Mouse (Mus musculus) kidney, adult 18-20 months (tissue): Measurements from ENCODE around the gene Asb8.

Experiments used
- DNase-seq: peaks from one replicate; pipeline ENCODE4 v3.0.0; 2021

The Asb8 gene

GRCm38 (mm10) chr15:98114852-98115778 lies 50.3 kb downstream of the Asb8 start:
- DNase-seq = no peak

DNA sequence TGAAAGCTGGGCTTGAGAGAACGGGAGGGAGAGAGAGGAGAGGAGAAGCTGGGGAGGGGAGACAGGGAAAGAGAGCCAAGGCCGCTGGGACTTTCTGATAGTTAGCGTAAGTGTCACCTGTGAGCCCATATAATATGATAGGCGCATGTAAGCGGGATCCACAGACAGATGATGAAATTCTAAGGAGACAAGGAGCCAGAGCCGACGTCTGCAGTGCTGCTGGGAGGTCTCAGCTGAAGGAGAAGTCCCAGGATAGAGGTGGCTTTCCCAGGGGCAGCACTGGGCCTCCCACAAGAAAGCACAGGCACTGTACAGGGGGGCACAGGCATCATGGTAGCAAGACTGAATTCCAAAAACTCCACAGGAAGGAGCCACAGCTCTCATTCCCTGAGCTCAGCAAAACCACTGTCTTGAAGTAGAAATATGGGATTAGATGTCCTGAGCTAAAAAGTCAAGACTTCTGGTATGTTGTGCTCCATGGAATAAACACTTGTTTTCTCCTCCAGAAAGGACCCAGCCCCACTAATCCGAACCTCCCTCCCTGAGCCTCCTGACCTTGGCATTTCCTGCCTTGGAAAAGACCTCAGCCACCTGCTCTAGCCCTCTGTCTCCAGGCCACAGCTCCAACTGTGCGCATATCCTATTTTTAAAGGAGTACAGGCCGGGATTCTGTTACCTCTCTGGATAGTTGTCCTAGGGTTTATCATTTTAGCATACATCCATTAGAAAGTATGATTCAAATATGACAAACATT lies 51.1 kb downstream of the Asb8 start:
- DNase-seq = no peak

- DNase-seq = peak; percentile 6
Observed at GRCm38 (mm10) chr15:98111791-98112190, 53.6 kb downstream of the Asb8 start.

GRCm38 (mm10) chr15:98108297-98109152 lies 56.9 kb downstream of the Asb8 start:
- DNase-seq = peak; percentile 86

DNA sequence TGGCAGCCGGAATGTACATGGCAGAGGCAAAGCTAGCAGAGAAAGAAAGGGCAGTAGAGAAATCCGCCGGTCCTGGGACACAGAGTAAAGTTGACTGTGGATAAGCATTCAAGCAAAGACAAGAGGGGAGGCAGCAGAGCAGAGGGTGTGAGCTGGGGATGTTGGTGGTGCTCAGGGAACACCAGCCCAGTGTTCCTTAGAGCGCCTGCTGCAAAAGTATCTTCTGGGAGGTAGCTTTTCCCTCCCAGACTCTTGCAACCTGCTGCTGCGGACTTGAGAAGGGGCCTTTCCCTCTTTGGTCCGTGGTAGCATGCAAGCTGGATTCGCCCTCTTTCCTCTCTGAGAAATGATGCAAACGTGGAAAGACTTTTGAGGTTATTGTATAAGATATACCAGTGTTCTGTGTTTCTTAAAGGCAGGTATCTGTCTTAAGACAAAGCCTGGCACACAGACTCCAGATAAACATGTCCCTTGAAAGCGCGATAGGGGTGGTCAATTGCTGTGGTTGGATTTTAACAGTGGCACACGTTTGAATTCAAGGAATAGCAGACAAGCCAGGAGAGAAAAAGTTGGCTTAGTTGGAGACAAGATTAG lies 57.6 kb downstream of the Asb8 start:
- no peak for DNase-seq

- DNase-seq = no peak
Observed at GRCm38 (mm10) chr15:98107230-98107629, 58.2 kb downstream of the Asb8 start.

GRCm38 (mm10) chr15:98106506-98106905 lies 58.9 kb downstream of the Asb8 start:
- no peak for DNase-seq

DNA sequence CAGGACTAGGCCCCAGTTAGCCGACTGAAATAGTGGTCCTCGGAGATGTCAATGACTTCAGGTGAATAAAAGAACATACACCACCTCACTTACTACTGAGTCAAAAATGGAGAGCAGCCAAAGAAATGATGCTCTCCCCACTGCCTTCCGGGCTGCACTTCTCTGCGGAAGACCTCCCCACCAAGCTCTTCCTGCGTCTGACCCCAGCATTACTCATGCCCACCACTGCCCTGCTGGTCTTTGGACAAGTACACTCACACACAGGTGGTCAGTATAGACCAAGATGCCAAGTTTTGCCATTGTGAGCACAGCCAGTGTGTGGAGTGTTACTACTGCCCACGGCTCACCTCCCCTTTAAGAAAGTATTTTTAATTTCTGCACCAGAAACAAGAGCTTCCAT lies 63.0 kb downstream of the Asb8 start:
- no peak for DNase-seq

DNA sequence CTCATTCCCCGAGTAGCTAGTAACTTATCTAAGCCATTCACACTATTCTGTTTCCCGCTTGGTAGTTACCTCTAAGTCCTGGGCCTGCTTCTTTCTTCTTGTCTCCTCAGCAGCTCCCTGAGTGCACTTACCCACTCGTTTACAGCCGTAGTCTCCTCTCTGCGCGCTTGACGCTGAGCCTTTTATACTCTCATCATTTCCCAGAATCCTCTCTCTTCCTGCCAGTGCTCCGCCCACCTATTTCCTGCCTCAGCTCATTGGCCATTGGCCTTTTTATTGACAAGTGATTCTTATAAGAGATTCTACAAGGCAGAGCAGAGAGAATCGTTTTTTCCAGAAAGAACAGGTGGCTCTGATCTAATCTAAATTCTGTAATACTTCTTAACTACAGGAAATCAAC lies 66.9 kb downstream of the Asb8 start:
- no peak for DNase-seq

GRCm38 (mm10) chr15:98096957-98097356 lies 68.5 kb downstream of the Asb8 start:
- no peak for DNase-seq

DNA sequence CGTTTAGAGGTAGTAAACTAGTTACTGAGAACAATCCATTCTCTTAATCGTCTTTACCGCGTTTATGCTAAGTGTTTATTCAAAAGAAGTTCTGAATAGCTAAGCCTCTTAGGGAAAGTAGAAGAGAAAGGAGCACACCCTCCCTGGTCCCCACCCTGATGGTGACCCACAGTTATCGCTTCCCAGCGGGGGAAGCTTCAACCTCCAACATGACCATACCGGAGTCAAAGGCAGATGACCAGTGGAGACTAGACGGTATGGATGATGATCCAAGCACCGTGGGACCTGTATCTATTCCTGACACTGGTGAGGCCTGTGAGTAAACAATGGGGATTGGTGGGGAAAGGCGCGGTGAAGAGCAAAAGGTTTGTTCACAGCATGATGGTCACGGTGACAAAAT lies 70.5 kb downstream of the Asb8 start:
- no peak for DNase-seq

DNA sequence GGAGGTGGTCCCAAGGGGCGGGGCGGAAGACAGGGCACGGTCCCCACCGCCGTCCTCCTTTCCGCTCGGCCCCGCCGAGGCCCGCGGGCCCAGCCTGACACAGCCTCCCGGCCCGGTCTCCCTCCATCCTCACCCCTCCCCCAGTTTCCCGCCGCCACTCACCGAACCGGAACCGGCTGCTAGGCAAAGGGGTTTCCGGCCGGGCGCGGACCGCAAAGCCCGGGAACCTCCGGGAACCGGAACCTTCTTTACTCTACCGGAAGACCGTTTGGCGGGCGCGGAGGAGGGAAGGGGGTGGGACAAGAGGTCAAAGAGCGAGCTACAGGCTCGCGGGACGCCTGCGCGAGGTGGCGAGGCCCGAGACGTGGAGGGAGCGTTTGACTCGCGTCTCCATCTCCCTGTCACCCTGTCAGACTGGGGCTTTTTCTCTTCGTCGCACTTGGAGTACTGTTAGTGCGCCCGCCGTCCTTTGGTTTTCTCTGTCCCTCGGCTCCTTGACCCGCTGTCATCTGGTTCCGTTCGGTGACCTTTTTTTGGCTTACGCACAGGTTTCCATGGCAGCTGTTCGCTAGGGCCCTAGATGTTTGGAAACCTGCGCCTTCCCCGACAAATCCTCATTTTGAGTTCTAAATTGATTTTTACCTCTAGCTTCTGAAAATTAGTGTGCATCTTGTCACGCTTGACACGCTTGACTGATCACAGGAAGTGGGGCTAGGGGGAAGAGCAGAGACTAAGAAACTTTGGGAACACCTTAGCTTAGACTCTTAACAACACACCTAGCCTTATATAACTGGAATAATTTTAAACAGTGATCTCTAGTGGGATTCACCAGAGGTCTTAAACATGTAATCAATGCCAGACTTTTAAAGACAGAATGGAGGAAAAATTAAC lies 72.1 kb downstream of the Asb8 start, which contains the start of gene Senp1:
Senp1 (minus strand) TSS at position 624 of the 891 bp plus-strand sequence.
- peak; percentile 94 for DNase-seq

GRCm38 (mm10) chr15:98092372-98093120 lies 72.9 kb downstream of the Asb8 start, which contains the start of gene Pfkm:
TSS of gene Pfkm (plus strand) at chr15:98092589.
- DNase-seq = no peak

GRCm38 (mm10) chr15:98091841-98092240 lies 73.6 kb downstream of the Asb8 start:
- DNase-seq = no peak

DNA sequence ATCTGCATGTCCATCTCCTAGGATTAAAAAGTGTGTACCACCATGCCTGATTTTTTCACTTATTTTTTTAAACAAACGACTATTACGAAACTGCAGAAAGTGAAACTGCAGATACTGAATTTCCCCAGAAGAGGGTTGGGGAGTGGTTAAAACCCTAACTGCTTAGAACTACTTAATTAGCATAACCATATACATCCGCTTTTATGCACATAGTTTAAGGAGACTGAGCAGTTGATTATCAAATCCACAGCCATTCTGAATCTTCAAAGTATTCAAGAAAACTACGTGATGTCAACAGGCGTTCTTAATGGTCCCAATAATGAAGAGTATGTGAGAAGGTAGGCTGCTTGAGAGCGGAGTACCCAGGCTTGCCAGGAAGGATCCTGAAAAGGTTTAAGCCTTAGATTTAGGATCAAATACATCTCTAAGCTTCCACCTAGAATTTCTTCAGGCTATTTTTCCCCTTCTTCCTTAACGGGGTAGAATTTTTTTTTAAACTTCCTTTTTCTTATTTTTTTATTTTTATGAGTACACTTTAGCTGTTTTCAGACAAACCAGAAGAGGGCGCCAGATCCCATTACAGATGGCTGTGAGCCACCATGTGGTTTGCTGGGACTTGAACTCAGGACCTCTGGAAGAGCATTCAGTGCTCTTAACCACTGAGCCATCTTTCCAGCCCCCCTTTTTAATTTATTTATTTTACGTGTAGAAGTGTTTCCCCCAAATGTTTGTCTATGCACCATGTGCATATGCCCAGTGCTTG lies 75.8 kb downstream of the Asb8 start:
- peak; percentile 27 for DNase-seq

GRCm38 (mm10) chr15:98088889-98089288 lies 76.5 kb downstream of the Asb8 start:
- no peak for DNase-seq
